Mouse (Mus musculus): ENCODE data around the gene Mtor. TPM values are rescaled to one million over a fixed set of nuclear protein-coding genes. Genes with fewer than 3 reads are reported as not detected.

The Mtor gene
- polyA plus RNA-seq, 1 experiment from 2014 or later = 36.1 TPM

GRCm38 (mm10) chr4:148603376-148604139 lies 155.1 kb downstream of the Mtor start:
- no peaks in the 10 kb centered on the region for H3K4me1 ChIP-seq (replicated peaks; ENCODE audit: control insufficient read depth, insufficient read depth, low read length)
- no peak for ATAC-seq (ENCODE audit: low FRiP score)
- 79% methylated on average over 10 of the region's 10 CpGs for whole genome bisulfite sequencing
- no peak overlapping the region for H3K9ac ChIP-seq
- no peak for DNase-seq (ENCODE audit: low spot score)
- no peak overlapping the region for H3K27ac ChIP-seq
- H3K4me2 ChIP-seq (replicated peaks) = no peak overlapping the region
- H3K9me3 ChIP-seq (ENCODE audit: control insufficient read depth, low read length) = no peaks in the 10 kb centered on the region
- H3K36me3 ChIP-seq (replicated peaks; ENCODE audit: control insufficient read depth, insufficient read depth) = peaks cover 4% of the 10 kb centered on the region; the same call in 1 of the 2 replicates
- H3K4me3 ChIP-seq (replicated peaks; ENCODE audit: low read length) = no peak overlapping the region
- H3K27me3 ChIP-seq (ENCODE audit: control insufficient read depth, insufficient read depth, low read length) = no peaks in the 10 kb centered on the region

GRCm38 (mm10) chr4:148604141-148604540 lies 155.7 kb downstream of the Mtor start:
- no peaks in the 10 kb centered on the region for H3K4me1 ChIP-seq (replicated peaks; ENCODE audit: control insufficient read depth, insufficient read depth, low read length)
- H3K27me3 ChIP-seq (ENCODE audit: control insufficient read depth, insufficient read depth, low read length) = no peaks in the 10 kb centered on the region
- H3K9ac ChIP-seq = no peak overlapping the region
- WGBS = 75% methylated on average over 7 of the region's 7 CpGs
- no peaks in the 10 kb centered on the region for H3K36me3 ChIP-seq (replicated peaks; ENCODE audit: control insufficient read depth, insufficient read depth)
- no peak overlapping the region for H3K4me2 ChIP-seq (replicated peaks)
- no peak overlapping the region for H3K4me3 ChIP-seq (replicated peaks; ENCODE audit: low read length)
- no peak overlapping the region for H3K27ac ChIP-seq
- DNase-seq (ENCODE audit: low spot score) = no peak
- H3K9me3 ChIP-seq (ENCODE audit: control insufficient read depth, low read length) = no peaks in the 10 kb centered on the region
- ATAC-seq (ENCODE audit: low FRiP score) = no peak

- Histone ChIP-seq H3K4me3 (replicated peaks; ENCODE audit: low read length) (no peak overlapping the region), H3K36me3 (replicated peaks; ENCODE audit: control insufficient read depth, insufficient read depth) (no peaks in the 10 kb centered on the region), H3K9ac (no peak overlapping the region), H3K27ac (no peak overlapping the region), H3K4me2 (replicated peaks) (no peak overlapping the region), H3K9me3 (ENCODE audit: control insufficient read depth, low read length) (no peaks in the 10 kb centered on the region), H3K4me1 (replicated peaks; ENCODE audit: control insufficient read depth, insufficient read depth, low read length) (no peaks in the 10 kb centered on the region), H3K27me3 (ENCODE audit: control insufficient read depth, insufficient read depth, low read length) (no peaks in the 10 kb centered on the region)
- 94% methylated on average over 3 of the region's 3 CpGs for WGBS
- ATAC-seq (ENCODE audit: low FRiP score) = no peak
- DNase-seq (ENCODE audit: low spot score) = no peak
Observed at GRCm38 (mm10) chr4:148604541-148605165, 156.2 kb downstream of the Mtor start.

Other genes with a start within 250 kb of the Mtor start
- 16.6 and 16.9 TPM in 2 replicates for gene Disp3, start 160.6 kb upstream of the Mtor start, polyA plus RNA-seq (2014; fragmentation: Nextera tagmentation; extraction: Ambion mirVana)
- gene Ubiad1, start 3.8 kb upstream of the Mtor start, polyA plus RNA-seq (2014; fragmentation: Nextera tagmentation; extraction: Ambion mirVana) = 12.2 and 13.4 TPM in 2 replicates
- 0.31 and 0.50 TPM in 2 replicates for gene Angptl7, start 51.8 kb downstream of the Mtor start, polyA plus RNA-seq (2014; fragmentation: Nextera tagmentation; extraction: Ambion mirVana)
- gene Exosc10, start 109.8 kb downstream of the Mtor start, polyA plus RNA-seq (2014; fragmentation: Nextera tagmentation; extraction: Ambion mirVana) = 85.9 and 98.4 TPM in 2 replicates
- 180 and 191 TPM in 2 replicates for gene Srm, start 142.9 kb downstream of the Mtor start, polyA plus RNA-seq (2014; fragmentation: Nextera tagmentation; extraction: Ambion mirVana)
- gene Masp2, start 153.9 kb downstream of the Mtor start, polyA plus RNA-seq (2014; fragmentation: Nextera tagmentation; extraction: Ambion mirVana) = 0.20 and 1.2 TPM in 2 replicates
- 80.4 and 91.1 TPM in 2 replicates for gene Tardbp, start 178.4 kb downstream of the Mtor start, polyA plus RNA-seq (2014; fragmentation: Nextera tagmentation; extraction: Ambion mirVana)
- gene Gm572, start 194.7 kb downstream of the Mtor start, polyA plus RNA-seq (2014; fragmentation: Nextera tagmentation; extraction: Ambion mirVana) = not detected in 2 replicates

Measured in hindbrain, embryonic 14.5 days (tissue).